In genomic region chr11:11517781-11518435, GRCm38 (mm10) we compare ENCODE assay signal across 29 mouse cellular contexts. TPM values are rescaled to one million over a fixed set of nuclear protein-coding genes. Genes with fewer than 3 reads are reported as not detected.
A peak's percentile ranks its signal among the peaks of the same experiment; 100 is the strongest.
DNase-seq lines count a peak whose midpoint lies in the region; ATAC-seq and TF ChIP-seq lines count a peak whose summit lies in the region.
"Had no signal": no experiment of that assay in that cellular context is flagged by ENCODE, and none has a peak within 500 bp of the region (broad histone marks: within the 10 kb centered on the region; RNA-seq: fewer than 3 reads in every experiment).

No protein-coding gene starts in this region.

- H3K27ac ChIP-seq in liver, embryonic 11.5 days (ENCODE audit: low read depth, low read length) = peak overlapping the region; percentile 81
- H3K27ac ChIP-seq in liver, embryonic 14.5 days = no peak overlapping the region; the same call in 1 of the 2 replicates
- H3K27ac ChIP-seq: hindbrain, embryonic 14.5 days; limb, embryonic 13.5 days; macrophage; stomach, postnatal 0 days had no signal

- no peaks in the 10 kb centered on the region for H3K36me3 ChIP-seq in liver, embryonic 11.5 days (ENCODE audit: control insufficient read depth, insufficient read depth, low read length)
- no peaks in the 10 kb centered on the region for H3K36me3 ChIP-seq in liver, embryonic 14.5 days (replicated peaks; ENCODE audit: control insufficient read depth, insufficient read depth, low read depth)
- H3K36me3 ChIP-seq: heart, embryonic 12.5 days; limb, embryonic 13.5 days had no signal

- no peak overlapping the region for H3K9ac ChIP-seq in liver, embryonic 11.5 days (ENCODE audit: low read depth, low read length)
- no peak overlapping the region for H3K9ac ChIP-seq in liver, embryonic 14.5 days (replicated peaks)
- H3K9ac ChIP-seq: heart, embryonic 12.5 days; hindbrain, embryonic 14.5 days; limb, embryonic 13.5 days had no signal

- TF ChIP-seq CTCF in liver, embryonic 14.5 days (IDR thresholded peaks at IDR 0.05; ENCODE audit: low read depth) = no peak

- 0 out of 2 replicates have a peak overlapping the region, but pooled peaks have one; percentile 8 for H3K4me2 ChIP-seq in liver, embryonic 11.5 days
- H3K4me2 ChIP-seq in liver, embryonic 14.5 days (ENCODE audit: low read depth) = peak overlapping the region; percentile 15; the same call in 1 of the 2 replicates
- H3K4me2 ChIP-seq: heart, embryonic 12.5 days; hindbrain, embryonic 14.5 days; limb, embryonic 13.5 days; midbrain, embryonic 11.5 days had no signal

- DNase-seq in liver, embryonic 11.5 days (ENCODE audit: low spot score) = peak; percentile 36
- DNase-seq in liver = no peak
- peak; percentile 36 for DNase-seq in c-Kit-positive CD71-positive TER-119-negative erythroid progenitor cells, embryonic 14.5 days (ENCODE audit: low read depth)
- DNase-seq in liver, embryonic 14.5 days (ENCODE audit: low read depth in 3 of 3, low spot score in 3 of 3) = peak; percentile 22 to 30 (median 29)
- no peak for DNase-seq in thymus, postnatal 14 days
- no peak for DNase-seq in heart, adult 8-10 months (ENCODE audit: low spot score)
- DNase-seq: adrenal gland, postnatal 14 days; cerebellum, adult 2 months; cerebellum, postnatal 14 days; gastrocnemius, postnatal 25 days; heart, adult 18-20 months; kidney, postnatal 14 days; lung, adult 2 months; lung, postnatal 10 days; right cerebral cortex, postnatal 25 days had no signal

- 90% methylated on average over 1 of the region's 1 CpGs for WGBS in liver, embryonic 11.5 days
- 79% methylated on average over 1 of the region's 1 CpGs for WGBS in liver, embryonic 14.5 days (ENCODE audit: insufficient replicate concordance)

- no peaks in the 10 kb centered on the region for H3K9me3 ChIP-seq in liver, embryonic 11.5 days (ENCODE audit: control insufficient read depth, low read length)
- H3K9me3 ChIP-seq in liver, embryonic 14.5 days (ENCODE audit: control insufficient read depth, low read length) = no peaks in the 10 kb centered on the region
- H3K9me3 ChIP-seq: limb, embryonic 13.5 days had no signal

- H3K27me3 ChIP-seq in liver, embryonic 11.5 days (replicated peaks; ENCODE audit: control insufficient read depth, insufficient read depth, low read length) = no peaks in the 10 kb centered on the region
- no peaks in the 10 kb centered on the region for H3K27me3 ChIP-seq in liver, embryonic 14.5 days (ENCODE audit: control insufficient read depth, insufficient read depth, low read length)
- H3K27me3 ChIP-seq: heart, embryonic 12.5 days; limb, embryonic 13.5 days had no signal

- peak; percentile 64 for TF ChIP-seq EP300 in liver, embryonic 14.5 days (IDR thresholded peaks at IDR 0.05; ENCODE audit: low read depth)

- H3K4me3 ChIP-seq in liver, embryonic 11.5 days (ENCODE audit: low read depth, low read length) = no peak overlapping the region
- no peak overlapping the region for H3K4me3 ChIP-seq in liver, embryonic 14.5 days (ENCODE audit: insufficient read depth in 1 of 2, low read depth in 2 of 2, low read length in 2 of 2)
- H3K4me3 ChIP-seq: heart, embryonic 12.5 days; limb, embryonic 13.5 days had no signal

- H3K4me1 ChIP-seq in liver, embryonic 11.5 days (replicated peaks; ENCODE audit: control insufficient read depth, insufficient read depth, low read length) = peaks cover 11% of the 10 kb centered on the region
- peaks cover 12 to 22% of the 10 kb centered on the region in 2 experiments for H3K4me1 ChIP-seq in liver, embryonic 14.5 days (replicated peaks; ENCODE audit: control insufficient read depth in 2 of 2, insufficient read depth in 2 of 2, low read length in 1 of 2)
- H3K4me1 ChIP-seq: heart, embryonic 12.5 days; limb, embryonic 13.5 days had no signal

- peak; percentile 77 for ATAC-seq in liver, embryonic 11.5 days (replicated peaks; ENCODE audit: low FRiP score)
- ATAC-seq in liver, embryonic 14.5 days (ENCODE audit: insufficient read depth) = peak; percentile 76
- peak; percentile 61 for ATAC-seq in megakaryocyte-erythroid progenitor cell, adult 5-6 weeks (replicated peaks; ENCODE audit: low FRiP score, low TSS enrichment, poor library complexity, severe bottlenecking)
- ATAC-seq in megakaryocyte, adult 5-6 weeks (ENCODE audit: poor library complexity, severe bottlenecking) = no peak
- ATAC-seq: CD4-positive, CD25-positive, alpha-beta regulatory T cell, adult 4 months; forebrain, embryonic 14.5 days; intestine, postnatal 0 days; midbrain, embryonic 16.5 days had no signal

RNA-seq across cellular contexts. Expression of gene Zpbp, which starts 55.7 kb away (rescaled TPM):
- polyA plus RNA-seq in liver, embryonic 11.5 days (2014; fragmentation: Nextera tagmentation; extraction: Ambion mirVana) = 0.69 and 0.80 TPM in 2 replicates
- polyA plus RNA-seq in liver, embryonic 14.5 days (2012; rRNA removed) = 0.04 and 0.06 TPM in 2 replicates
- 0.13 and 0.22 TPM in 2 replicates for polyA plus RNA-seq in liver, embryonic 14.5 days (2014; fragmentation: Nextera tagmentation; extraction: Ambion mirVana)
- total RNA-seq in megakaryocyte-erythroid progenitor cell, adult 5-6 weeks (2014; fragmentation: Nextera tagmentation) = 1.1 and 1.7 TPM in 2 replicates
- total RNA-seq in megakaryocyte-erythroid progenitor cell, adult 5-6 weeks (2017) = 0.47 and 2.1 TPM in 2 replicates
- total RNA-seq in megakaryocyte, adult 5-6 weeks (2015) = 0.66 and 0.89 TPM in 2 replicates
- total RNA-seq in megakaryocyte, adult 5-6 weeks (2017) = 0.20 and 0.33 TPM in 2 replicates
- total RNA-seq in heart, adult 8-10 months (2022) = under 1 TPM; 0.57 to 0.73 (median 0.64) TPM

RNA-seq across cellular contexts. Expression of gene Spata48, which starts 56.0 kb away (rescaled TPM):
- 0.69 and 0.99 TPM in 2 replicates for polyA plus RNA-seq in liver, embryonic 11.5 days (2014; fragmentation: Nextera tagmentation; extraction: Ambion mirVana)
- polyA plus RNA-seq in liver, embryonic 14.5 days (2012; rRNA removed) = 0.20 and 2.1 TPM in 2 replicates
- polyA plus RNA-seq in liver, embryonic 14.5 days (2014; fragmentation: Nextera tagmentation; extraction: Ambion mirVana) = 0.41 TPM in 1 of 2 replicates, not detected in the other
- total RNA-seq in megakaryocyte-erythroid progenitor cell, adult 5-6 weeks (2014; fragmentation: Nextera tagmentation) = 1.6 and 3.4 TPM in 2 replicates
- 0.56 and 1.6 TPM in 2 replicates for total RNA-seq in megakaryocyte-erythroid progenitor cell, adult 5-6 weeks (2017)
- 0.89 and 1.6 TPM in 2 replicates for total RNA-seq in megakaryocyte, adult 5-6 weeks (2015)
- 0.33 and 1.1 TPM in 2 replicates for total RNA-seq in megakaryocyte, adult 5-6 weeks (2017)
- 1 to 10 TPM in 2 of 4 experiments, under 1 TPM in 1, not detected in 1; 0.80 to 1.3 (median 1.3) TPM for total RNA-seq in heart, adult 8-10 months (2022)
- total RNA-seq: hematopoietic stem cell, adult 5-6 weeks had no signal
- polyA plus RNA-seq: urinary bladder, adult 2 months had no signal

Comparison
In these comparisons a context has a peak if more than half of its experiments do, and no peak if none do; other contexts are left out.
1. DNase-seq: peak in liver, embryonic 11.5 days (single experiment), c-Kit-positive CD71-positive TER-119-negative erythroid progenitor cells, embryonic 14.5 days (single experiment) and liver, embryonic 14.5 days (3 of 3); none in liver (single experiment), thymus, postnatal 14 days (single experiment) and heart, adult 8-10 months (single experiment).